Mouse (Mus musculus) left cerebral cortex, postnatal 36 days (tissue): ENCODE measurements around the gene Lrba. TPM values are rescaled to one million over a fixed set of nuclear protein-coding genes. Genes with fewer than 3 reads are reported as not detected.

ENCODE experiments used
- DNase-seq, 2 experiments: peaks; one replicate each; pipeline ENCODE4 v3.0.0; 2021 to 2022; ENCODE audit warnings: low spot score in 2 of 2, mixed read lengths in 1 of 2
- intact Hi-C: fragments of 180-260 bp; cut with DNase I; formaldehyde crosslinking; loops from one replicate; pipeline ENCODE4 v1.15.1; 2025
- total RNA-seq, 2 experiments: library from RNA; stranded (reverse); gene quantifications; 2 replicates each; pipeline ENCODE4 v1.2.3; 2021

Lrba gene
- total RNA-seq, 2 experiments from 2014 or later = 26.9 to 33.0 TPM

- DNase-seq = peak; percentile 49 to 60
- intact Hi-C loops = loop anchor here (5.0 kb wide), 1 partner anchor 169 kb away; no protein-coding TSS in a partner anchor
Measured at GRCm38 (mm10) chr3:86807750-86808467, 583.4 kb downstream of the Lrba start.

GRCm38 (mm10) chr3:86809199-86809598 is 584.7 kb downstream of the Lrba start:
- intact Hi-C loops = loop anchor here (5.0 kb wide), 1 partner anchor 168 kb away; no protein-coding TSS in a partner anchor
- peak; percentile 46 to 47 for DNase-seq

DNA sequence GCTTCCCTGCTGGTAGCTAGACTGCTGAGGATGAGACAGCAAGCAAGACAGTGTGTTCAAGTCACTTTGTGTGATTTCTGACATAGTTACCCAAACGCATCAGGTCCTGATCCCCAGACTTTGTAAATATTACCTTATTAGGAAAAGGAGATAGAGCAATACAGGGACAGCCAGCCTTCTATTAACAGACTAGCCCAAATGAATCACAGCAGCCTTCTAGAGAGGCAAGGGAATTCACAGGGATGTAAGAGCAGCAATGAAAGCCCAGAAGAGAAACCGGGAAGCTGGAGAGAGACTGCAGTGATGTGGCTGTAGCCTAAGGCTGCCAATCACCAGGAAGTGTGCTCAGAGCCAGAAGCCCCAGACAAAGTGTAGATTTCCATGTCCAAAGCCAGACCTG is 585.2 kb downstream of the Lrba start:
- intact Hi-C loops = loop anchor here (5.0 kb wide), 1 partner anchor 168 kb away; no protein-coding TSS in a partner anchor

DNA sequence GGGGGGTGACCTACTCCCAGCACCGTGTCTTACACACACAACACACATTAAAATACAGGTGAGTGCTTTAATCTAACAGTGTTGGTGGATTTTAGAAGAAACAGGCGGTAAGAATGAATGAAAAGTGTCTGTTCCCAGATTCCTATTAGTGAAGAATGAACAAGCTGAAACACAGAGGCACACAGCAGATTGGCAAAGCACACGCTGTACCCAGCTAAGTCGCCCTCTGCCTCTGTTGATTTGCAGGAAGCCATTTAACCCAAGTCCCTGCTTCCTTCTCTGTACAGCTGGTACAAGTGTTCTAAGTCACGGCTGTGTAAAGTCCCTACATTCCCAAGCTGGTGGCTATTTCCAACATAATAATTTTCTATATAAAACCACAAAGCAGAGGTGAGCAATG is 586.4 kb downstream of the Lrba start:
- no peak for DNase-seq
- intact Hi-C loops = no loop called here

More for the DNA sequence above, 585.2 kb downstream of the Lrba start:
- DNase-seq = no peak

GRCm38 (mm10) chr3:86812689-86813088 is 588.2 kb downstream of the Lrba start:
- peak; percentile 72 to 74 for DNase-seq
- intact Hi-C loops = no loop called here

DNA sequence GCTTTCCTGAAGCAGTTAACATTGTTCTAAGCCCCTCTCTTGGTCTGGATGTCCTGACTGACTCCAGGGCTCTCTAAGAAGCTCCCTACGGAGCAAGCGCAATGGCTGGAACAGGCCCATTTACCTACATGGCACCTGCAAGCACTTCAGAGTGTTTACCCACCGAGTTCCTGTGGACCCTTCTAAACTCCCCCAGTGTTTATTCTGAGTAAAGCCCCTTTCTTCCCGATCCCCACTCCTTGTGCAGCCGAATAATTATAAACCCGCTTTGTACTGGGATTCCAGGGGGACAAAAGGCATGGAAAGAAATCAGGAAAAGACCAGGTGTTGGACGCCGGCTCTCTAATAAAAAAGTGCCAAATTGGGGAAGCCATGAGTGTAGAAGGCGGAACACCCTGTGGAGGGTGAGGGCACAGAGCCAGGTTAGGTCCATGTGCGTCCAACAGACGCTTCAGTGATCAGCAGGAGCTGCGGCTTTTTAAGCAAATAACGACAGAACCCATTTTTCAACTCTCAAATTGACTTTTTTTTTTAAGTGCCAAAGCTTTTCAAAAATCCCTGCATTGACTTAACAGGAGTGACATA is 593.6 kb downstream of the Lrba start:
- no peak for DNase-seq
- intact Hi-C loops = no loop called here

GRCm38 (mm10) chr3:86819372-86819771 is 594.9 kb downstream of the Lrba start:
- intact Hi-C loops = no loop called here
- DNase-seq = no peak

GRCm38 (mm10) chr3:86820344-86820743 is 595.9 kb downstream of the Lrba start:
- no peak for DNase-seq

GRCm38 (mm10) chr3:86821383-86821782 is 596.9 kb downstream of the Lrba start:
- DNase-seq = no peak
- intact Hi-C loops = no loop called here

More at GRCm38 (mm10) chr3:86820344-86820743, 595.9 kb downstream of the Lrba start:
- intact Hi-C loops = no loop called here

GRCm38 (mm10) chr3:86827506-86827905 is 603.0 kb downstream of the Lrba start:
- DNase-seq = no peak
- intact Hi-C loops = no loop called here

DNA sequence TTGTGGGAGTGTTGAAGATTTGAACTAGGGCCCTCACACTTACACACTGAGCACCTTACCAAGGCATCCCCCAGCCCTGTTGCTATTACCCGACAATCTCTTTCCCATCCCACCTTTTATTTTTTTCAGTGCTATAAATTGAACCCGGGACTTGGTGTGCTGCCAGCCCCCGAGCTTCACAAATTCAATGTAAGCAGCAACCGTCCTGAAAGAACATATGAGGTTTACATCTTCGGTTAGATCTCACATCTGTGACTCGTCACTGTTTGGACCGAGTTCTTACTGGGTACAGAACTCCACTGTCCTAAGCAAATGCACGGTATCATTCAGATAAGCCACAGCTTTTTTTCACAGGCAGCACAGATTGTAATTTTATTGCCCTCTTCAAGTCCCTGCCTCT is 607.6 kb downstream of the Lrba start:
- DNase-seq = peak in 1 of 2 experiments; percentile 38
- intact Hi-C loops = loop anchor here (5.0 kb wide), 2 partner anchors 40 to 90 kb away; partner anchors contain the start of gene Dclk2

Other genes starting within 250 kb of the Lrba start
- not detected for gene Prss48, start 222.2 kb upstream of the Lrba start, total RNA-seq
- 100 to 1,000 TPM; 339 to 380 TPM for gene Rps3a1, start 82.0 kb upstream of the Lrba start, total RNA-seq